Mouse (Mus musculus): ENCODE results near the gene Kif16b.

GRCm38 (mm10) chr2:142759192-142759591 is 142.1 kb downstream of the Kif16b start:
- no peak for TF ChIP-seq EP300 (optimal IDR thresholded peaks at IDR 0.05)
- no peak for TF ChIP-seq CTCF (IDR thresholded peaks at IDR 0.05; ENCODE audit: low read depth)
